Mouse (Mus musculus) MEL (cell line): ENCODE measurements around the gene Rcor2.
A peak's percentile ranks its signal among the peaks of the same experiment; 100 is the strongest.

Experiments
- CHD2 ChIP-seq: IDR thresholded peaks from 2 replicates; pipeline ENCODE4 v1.6.1; 2011; ENCODE audit warnings: low read length, improper control_type of control experiment
- CTCF ChIP-seq, 3 experiments: IDR thresholded peaks in 2 of 3; conservative IDR thresholded peaks in 1 of 3; 2 replicates each; pipeline ENCODE4 v1.5.1; 2011 to 2012; ENCODE audit warnings: low read length in 3 of 3, low read depth in 2 of 3, mild to moderate bottlenecking in 2 of 3, improper control_type of control experiment in 1 of 3, inconsistent platforms in 1 of 3, mixed read lengths in 1 of 3, moderate library complexity in 1 of 3; ENCODE audit not compliant: control insufficient read depth in 1 of 3, insufficient read depth in 1 of 3, poor library complexity in 1 of 3, severe bottlenecking in 1 of 3
- MYC ChIP-seq: IDR thresholded peaks from 2 replicates; pipeline ENCODE4 v1.6.1; 2011; ENCODE audit warnings: low read depth, mild to moderate bottlenecking, low read length, improper control_type of control experiment, moderate library complexity
- RAD21 ChIP-seq: IDR thresholded peaks from 2 replicates; pipeline ENCODE4 v1.6.1; 2011; ENCODE audit warnings: mild to moderate bottlenecking, low read depth, low read length, improper control_type of control experiment
- USF1 ChIP-seq: IDR thresholded peaks from 2 replicates; pipeline ENCODE4 v1.6.1; 2014; ENCODE audit warnings: low read depth, mild to moderate bottlenecking, inconsistent platforms, low read length, improper control_type of control experiment, moderate library complexity

DNA sequence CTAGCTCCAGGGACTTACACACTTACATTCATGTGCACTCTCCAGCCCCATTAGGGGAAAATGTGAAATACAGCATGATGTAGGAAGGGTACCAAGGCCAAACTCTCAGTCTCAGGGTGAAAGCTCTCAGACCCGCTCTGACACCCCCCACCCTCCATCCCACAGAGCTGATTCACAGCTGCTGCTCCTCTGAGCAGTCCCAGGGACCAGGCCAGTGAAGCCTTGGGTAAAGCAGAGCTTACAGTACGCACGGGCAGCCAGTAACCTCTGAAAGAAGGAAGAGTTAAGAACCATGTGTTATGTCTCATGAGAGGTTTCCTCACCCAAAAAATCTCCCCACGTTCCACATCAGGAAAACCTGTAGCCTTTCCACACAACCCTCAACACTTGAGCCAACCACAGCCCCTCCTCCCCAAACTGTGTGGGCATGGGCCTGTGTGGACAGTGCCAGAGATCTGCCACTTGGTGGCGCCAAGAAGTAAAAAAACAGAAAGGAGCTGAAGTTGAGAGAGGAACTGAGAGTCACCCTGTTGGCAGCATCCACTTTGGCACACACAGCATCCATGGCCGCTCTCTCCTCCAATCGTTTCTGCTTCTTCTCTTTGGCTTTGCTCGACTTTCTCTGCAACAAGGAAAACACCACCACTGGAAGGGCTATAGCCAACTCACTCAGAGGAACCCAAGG, 32.4 kb upstream of the Rcor2 start:
- TF ChIP-seq CTCF (IDR thresholded peaks at IDR 0.05 in 2 of 3, conservative IDR thresholded peaks at IDR 0.05 in 1 of 3; ENCODE audit: control insufficient read depth in 1 of 3, insufficient read depth in 1 of 3, low read depth in 2 of 3, low read length in 3 of 3, poor library complexity in 1 of 3, severe bottlenecking in 1 of 3) (peak; percentile 73 to 94 (median 74)), MYC (no peak), CHD2 (no peak), USF1 (no peak), RAD21 (peak; percentile 71)
